Mouse (Mus musculus) thymus, postnatal 10 days (tissue): ENCODE results near the gene Jup.

Source experiments
- DNase-seq, 2 experiments: peaks; one replicate each; pipeline ENCODE4 v3.0.0; 2021; ENCODE audit warnings: low spot score in 2 of 2

The Jup gene

DNA sequence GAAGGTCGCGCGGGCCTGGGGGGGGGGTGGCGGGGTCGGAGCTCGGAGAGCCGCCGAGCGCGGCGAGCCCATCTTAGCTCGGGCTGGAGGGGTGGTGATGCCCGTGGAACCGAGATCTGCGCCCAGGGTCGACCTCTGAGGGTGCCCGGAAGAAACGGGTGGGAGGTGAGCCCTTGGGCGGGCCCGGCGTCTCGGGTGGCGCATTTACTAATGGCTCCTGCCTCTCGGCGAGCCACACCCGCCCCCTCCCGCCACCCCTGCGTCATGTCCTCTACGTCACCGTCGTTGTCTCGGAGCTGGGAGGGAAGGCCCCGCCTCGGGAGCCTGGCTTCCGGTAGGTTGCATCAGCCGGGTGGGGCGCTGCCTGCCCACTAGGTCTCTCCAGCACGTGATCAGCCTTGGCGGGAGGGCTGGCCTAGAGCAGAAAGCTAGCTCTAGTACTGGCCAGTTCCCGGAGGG is 77.4 kb downstream of the Jup start:
- DNase-seq = peak; percentile 94

- DNase-seq = peak; percentile 100
Measured at GRCm38 (mm10) chr11:100319492-100320171, 77.9 kb downstream of the Jup start, which contains the start of gene Eif1. TSS of gene Eif1 (plus strand) at chr11:100319885.
